Mouse (Mus musculus) R1 (cell line): ENCODE results near the gene Eef1g.
A peak's percentile ranks its signal among the peaks of the same experiment; 100 is the strongest.
"Not testable (repeated sequence)": the region's sequence is repeated elsewhere in the genome, so short reads cannot be mapped to it uniquely, and the experiment has no call there.

Experiments used
- DNase-seq: peaks from one replicate; pipeline ENCODE4 v3.0.0-alpha.2; 2018; ENCODE audit warnings: low read depth, low spot score

Gene Eef1g

GRCm38 (mm10) chr19:8944750-8945149, 22.1 kb upstream of the Eef1g start:
- peak; percentile 95 for DNase-seq

DNA sequence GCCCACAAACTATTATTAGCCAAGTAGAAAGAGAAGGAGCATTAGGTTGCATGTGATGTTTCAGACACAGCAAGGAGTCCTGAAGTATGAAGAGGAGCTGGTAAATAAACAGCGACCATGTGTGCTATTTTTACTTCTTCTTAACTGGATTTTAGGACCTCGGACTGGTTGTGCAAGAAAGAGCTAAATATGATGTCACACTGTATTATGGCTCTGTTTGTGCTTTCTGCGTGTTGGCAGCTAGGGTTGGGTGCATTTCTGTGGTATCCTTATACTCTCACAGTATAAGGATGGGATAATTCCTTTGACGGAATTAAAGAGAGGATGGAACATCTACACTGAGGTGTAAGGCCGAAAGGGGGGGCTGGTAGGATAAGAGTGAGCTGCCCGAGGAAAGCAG, 21.6 kb upstream of the Eef1g start:
- DNase-seq, result no peak

DNA sequence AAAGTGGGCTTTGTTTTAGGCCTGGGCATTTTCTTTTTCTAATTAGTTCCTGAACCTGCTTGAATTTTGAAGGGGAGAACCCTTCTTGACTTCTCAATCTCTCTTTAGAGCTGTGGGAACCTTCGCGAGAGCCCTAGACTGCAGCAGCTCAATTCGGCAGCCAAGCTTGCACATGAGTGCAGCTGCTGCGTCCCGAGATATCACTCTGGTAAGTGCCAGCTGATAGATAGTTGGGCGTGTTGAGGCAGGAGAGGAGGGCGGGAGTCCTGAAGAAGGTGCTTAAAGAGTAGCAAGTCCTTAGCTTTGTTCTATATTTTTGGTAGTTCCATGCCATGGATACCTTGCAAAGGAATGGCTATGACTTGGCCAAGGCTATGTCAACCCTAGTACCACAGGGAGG, 19.9 kb upstream of the Eef1g start:
- DNase-seq, result no peak

- DNase-seq, result no peak
These were observed 16.7 kb upstream of the Eef1g start for GRCm38 (mm10) chr19:8950190-8950589.

DNA sequence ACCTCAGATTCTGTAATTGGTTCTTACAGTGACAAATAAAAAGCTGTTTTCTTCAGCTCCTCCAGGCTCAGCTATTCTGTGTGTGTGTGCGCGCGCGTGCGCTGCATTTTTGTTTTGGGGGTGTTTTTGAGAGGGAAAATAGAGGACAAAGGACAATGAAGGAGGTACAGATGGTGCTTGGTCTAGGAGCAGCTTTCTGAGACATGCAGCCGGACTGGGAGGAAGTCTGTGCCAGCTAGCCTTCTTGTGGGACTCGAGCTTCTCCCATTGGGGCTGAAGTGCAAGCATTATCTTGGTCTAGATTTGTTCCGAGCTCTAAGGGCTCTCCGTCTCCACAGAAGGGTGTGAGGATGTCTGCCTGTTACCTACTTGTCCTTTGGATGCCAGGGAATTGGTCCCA, 14.6 kb upstream of the Eef1g start:
- no peak for DNase-seq

DNA sequence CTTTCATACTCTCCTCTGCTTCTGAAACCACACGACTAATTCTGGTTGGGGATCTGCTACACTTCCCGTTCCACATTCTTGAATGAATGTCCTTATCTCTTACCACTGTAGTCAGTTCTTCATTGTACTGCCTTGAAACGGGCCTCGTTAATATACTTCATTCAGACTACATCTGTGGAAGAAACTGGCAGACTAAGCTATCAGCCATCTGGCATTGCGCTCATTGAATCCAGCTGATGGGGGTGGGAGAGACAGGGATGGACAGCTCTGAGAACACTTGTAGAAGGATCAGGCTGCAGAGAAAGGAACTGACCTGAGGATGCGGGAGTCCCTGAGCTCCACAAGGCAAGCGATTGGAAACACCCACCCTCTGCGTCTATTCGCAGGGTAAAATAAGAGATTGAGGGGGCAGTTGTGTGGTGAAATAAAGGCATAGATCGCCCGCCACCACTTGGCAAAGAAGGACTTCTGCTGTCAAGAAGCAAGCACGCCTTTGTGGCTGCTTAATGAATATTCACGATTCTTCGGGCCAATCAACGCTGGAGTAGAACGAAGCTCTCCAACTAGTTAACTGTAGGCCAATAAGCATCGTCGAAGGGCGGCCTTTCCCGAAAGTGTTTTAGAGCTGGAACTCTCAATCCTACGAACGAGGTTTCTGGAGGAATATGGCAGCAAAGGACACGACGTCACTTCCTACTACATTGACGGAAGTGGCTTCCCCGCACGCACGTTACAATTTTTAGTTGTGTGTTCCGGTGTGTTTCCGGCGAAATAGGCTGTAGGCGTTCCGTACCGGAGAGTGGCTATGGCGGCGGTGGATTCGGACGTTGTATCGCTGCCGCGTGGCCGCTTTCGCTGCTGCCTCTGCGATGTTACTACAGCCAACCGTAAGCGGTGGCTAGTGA, 13.5 kb upstream of the Eef1g start, which contains the start of gene Tut1:
Gene Tut1, plus strand, starts transcription at position 713 of the 905 bp plus-strand sequence.
- peak; percentile 99 for DNase-seq

GRCm38 (mm10) chr19:8954171-8954570, 12.7 kb upstream of the Eef1g start:
- DNase-seq, result no peak

DNA sequence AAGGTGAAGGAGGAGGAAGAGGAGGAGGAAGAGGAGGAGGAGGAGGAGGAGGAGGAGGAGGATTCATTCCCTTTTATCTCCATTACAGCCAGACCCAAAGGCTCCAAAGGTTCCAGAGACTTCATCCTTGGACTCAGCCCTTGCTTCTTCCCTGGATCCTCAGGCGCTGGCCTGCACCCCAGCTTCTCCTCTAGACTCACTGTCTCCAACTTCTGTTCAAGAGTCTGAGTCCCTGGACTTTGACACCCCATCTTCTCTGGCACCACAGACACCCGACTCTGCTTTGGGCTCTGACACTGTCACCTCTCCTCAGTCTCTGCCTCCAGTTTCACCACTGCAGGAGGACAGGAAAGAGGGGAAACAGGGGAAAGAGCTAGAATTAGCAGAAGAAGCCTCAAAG, 4.6 kb upstream of the Eef1g start:
- no peak for DNase-seq

DNA sequence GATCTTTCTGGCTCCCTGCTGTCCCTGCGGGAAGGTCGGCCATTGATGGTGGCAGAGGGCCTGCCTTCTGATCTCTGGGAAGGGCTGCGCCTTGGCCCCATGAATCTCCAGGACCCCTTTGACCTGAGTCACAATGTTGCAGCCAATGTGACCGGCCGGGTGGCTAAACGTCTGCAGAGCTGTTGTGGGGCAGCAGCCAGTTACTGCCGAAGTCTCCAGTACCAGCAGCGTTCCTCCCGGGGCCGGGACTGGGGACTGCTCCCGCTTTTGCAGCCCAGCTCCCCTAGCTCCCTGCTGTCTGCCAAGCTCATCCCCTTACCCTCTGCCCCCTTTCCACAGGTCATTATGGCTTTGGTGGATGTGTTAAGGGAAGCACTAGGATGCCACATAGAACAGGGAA, 1.8 kb upstream of the Eef1g start:
- DNase-seq, result no peak

DNA sequence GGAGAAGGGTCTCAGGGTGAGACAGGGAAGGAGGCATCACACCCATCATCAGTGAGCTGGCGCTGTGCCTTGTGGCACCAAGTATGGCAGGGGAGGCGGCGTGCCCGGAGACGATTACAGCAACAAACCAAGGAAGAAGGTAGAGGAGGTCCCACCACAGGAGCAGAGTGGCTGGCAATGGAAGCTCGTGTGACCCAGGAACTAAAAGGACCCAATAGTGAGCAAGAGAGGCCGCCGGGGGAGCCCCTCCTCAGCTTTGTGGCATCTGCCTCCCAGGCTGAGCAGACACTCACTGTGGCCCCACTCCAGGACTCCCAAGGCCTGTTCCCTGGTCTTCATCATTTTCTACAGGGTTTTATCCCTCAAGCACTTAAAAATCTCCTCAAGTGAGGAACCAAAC, 1.1 kb upstream of the Eef1g start:
- no peak for DNase-seq

DNA sequence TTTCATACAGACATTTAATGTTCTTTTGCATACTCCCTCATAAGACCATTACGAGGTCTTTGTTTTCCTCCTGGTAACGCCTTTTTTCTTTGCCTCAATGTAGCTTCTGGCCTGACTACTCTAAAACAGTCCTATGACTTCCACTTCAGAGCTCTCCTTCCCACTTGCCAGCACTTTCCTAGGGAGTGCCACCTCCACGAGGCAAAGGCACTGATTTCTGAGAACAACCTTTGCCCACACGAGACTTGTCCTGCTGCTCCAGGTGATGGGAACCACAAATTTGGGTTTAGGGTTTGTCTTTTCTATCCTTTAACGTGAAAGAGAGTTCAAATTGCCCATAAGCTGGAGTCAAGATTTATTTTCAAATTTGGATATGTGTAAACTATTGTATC, 647 bp upstream of the Eef1g start:
- no peak for DNase-seq

- no peak for DNase-seq
These were observed 517 bp downstream of the Eef1g start for GRCm38 (mm10) chr19:8967373-8967743.

DNA sequence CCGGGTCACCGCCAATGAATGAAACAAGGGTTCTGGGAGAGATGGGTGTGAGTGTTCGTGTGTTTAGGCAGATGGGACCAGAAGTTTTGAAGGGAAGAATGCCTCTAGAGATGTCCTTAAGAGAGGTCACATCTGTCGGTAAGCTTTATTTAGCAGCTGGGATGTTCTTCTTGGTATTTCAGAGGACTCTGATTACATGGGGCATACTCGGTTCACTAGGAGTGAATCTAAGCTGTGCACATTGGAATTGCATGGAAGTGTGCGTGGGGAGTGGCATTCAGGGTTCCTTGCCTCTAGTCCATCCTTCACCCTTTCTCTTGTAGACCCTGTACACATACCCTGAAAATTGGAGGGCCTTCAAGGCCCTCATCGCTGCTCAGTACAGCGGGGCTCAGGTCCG, 1.1 kb downstream of the Eef1g start:
- no peak for DNase-seq

GRCm38 (mm10) chr19:8972491-8972890, 5.7 kb downstream of the Eef1g start:
- not testable (repeated sequence) for DNase-seq

- no peak for DNase-seq
These were observed 7.8 kb downstream of the Eef1g start for GRCm38 (mm10) chr19:8974638-8975037.

- DNase-seq, result no peak
These were observed 8.7 kb downstream of the Eef1g start for GRCm38 (mm10) chr19:8975491-8975890.

GRCm38 (mm10) chr19:8976535-8976934, 9.7 kb downstream of the Eef1g start:
- peak; percentile 79 for DNase-seq

DNA sequence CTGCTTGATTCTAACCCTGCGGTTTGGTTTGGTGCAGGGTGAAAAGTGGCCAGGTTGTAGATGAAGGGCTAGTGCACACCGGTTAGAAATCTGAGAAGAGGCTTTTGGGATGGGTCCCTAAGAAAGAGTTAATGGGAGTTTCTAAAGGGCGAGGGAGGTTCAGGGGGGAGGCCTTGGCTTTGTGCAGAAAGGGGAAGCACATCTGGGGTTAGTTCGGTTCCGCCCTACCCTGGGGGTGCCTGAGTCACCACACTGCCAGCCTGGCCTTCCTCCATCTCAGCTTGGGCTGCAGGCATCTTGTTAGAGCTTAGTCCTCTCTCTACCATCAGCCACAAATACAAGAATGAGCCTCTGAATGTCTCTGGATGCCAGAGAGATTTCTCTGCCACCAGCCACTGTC, 13.9 kb downstream of the Eef1g start:
- DNase-seq, result peak; percentile 48

- DNase-seq, result no peak
These were observed 14.8 kb downstream of the Eef1g start for GRCm38 (mm10) chr19:8981450-8982168.

DNA sequence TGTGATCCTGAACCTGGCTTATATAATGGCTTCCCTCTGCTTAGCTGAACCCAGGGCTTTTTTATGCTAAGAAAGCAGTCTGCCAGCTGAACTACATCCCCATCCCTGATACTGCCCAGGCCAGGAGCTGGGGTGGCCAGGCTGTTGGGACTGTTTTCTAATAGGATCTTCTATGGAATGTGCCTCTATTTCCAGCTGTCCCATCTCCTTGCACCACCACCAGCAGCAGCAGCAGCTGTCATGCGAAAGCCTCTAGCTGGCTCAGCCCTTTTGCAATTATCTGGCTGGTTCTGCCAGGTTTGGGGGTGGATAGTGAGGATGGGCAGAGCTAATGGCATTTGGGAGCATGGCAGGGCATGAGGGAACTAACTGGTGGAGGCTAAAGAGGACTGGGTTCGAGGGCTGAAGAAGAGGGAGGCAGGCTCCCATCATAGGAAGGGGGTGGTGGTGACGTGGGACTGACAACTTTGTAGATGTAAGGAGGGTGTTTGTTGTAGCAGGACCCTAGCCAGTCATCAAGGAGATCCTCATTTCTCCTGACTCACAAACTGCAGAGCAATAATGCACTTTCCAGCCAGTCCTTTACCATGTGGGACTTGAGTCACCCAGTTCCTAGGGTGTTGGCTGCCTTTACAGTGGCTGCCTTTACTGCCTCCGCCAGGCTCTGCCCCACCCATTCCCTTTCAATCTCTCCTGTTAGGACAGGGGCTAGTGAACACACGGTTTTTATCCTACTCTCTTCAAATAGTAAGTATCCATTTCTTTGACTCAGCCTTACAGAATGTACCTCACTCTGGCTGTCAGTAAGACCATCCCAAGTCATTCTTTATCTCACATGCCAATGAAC, 15.7 kb downstream of the Eef1g start:
- DNase-seq, result peak; percentile 40

GRCm38 (mm10) chr19:8983150-8983650, 16.4 kb downstream of the Eef1g start:
- DNase-seq, result peak; percentile 41
